Mouse (Mus musculus): ENCODE data around the gene Gm21679.
"Not testable (repeated sequence)": the region's sequence is repeated elsewhere in the genome, so short reads cannot be mapped to it uniquely, and the experiment has no call there.

The Gm21679 gene

GRCm38 (mm10) chrY:29683270-29683669, at the start of gene Gm21679:
Gm21679 (minus strand) TSS chrY:29683370.
- not testable (repeated sequence) for DNase-seq (ENCODE audit: low spot score in 2 of 2)
